Mouse (Mus musculus) gastrocnemius, postnatal 10 days (tissue): Measurements from ENCODE around the gene Sgms1. TPM values are rescaled to one million over a fixed set of nuclear protein-coding genes. Genes with fewer than 3 reads are reported as not detected.
A peak's percentile ranks its signal among the peaks of the same experiment; 100 is the strongest.

Experiments used
- DNase-seq: peaks from one replicate; pipeline ENCODE4 v3.0.0; 2021; ENCODE audit warnings: mixed read lengths
- total RNA-seq, 2 experiments: library from RNA; stranded (reverse); gene quantifications; 2 replicates each; pipeline ENCODE4 v1.2.3; 2021

Gene Sgms1
- total RNA-seq, 2 experiments from 2014 or later, result 51.0 to 52.7 TPM

GRCm38 (mm10) chr19:32211293-32211585 lies 178.3 kb downstream of the Sgms1 start:
- no peak for DNase-seq

- DNase-seq, result peak; percentile 75
Measured at GRCm38 (mm10) chr19:32210450-32211292, 178.8 kb downstream of the Sgms1 start.

- DNase-seq, result no peak
Measured at GRCm38 (mm10) chr19:32210099-32210449, 179.4 kb downstream of the Sgms1 start.

DNA sequence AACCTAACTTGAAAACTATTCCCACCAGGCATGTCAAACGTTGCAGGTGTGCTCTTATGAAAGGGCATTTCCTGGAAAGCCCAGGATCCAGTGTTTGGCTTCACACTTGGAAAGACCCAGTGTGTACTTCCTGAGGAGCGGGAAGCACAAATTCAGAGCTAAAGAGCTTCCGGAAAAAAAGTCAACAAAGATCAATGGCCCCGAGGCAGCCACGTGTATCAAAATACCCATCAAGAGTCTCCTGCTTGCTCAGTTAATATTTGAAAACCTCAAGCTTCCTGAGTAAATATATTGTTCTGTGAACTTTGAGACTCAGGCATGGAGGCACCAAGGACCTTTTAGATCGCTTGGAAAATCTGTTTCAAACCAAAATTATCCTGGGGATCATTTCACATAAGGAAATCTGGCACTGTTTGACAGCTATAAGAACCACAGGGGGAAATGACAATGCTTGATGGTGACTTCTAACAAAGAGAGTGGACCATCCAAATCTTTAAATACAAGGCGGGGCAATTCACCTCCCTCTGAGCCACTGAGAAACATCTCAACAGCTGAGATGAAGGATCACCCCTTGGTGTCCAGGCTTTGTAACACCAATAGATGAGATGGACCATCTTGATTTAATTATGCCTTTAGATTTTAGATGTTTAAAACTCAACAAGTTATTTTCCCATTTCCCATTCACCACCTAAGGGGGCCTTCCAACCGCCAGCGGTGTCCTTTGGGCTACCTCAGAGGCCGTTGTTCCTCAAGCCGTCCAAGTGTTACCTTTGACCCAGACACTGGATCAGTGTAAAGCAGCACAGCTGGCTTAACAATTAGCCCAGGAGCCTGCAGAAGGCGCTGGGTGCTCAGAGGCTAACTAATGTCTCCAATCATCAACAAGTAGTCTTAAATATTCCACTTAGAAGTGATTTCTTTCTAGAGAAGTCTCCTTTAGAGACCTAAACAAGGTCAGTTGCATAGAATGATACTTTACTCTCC lies 187.1 kb downstream of the Sgms1 start:
- DNase-seq, result no peak

DNA sequence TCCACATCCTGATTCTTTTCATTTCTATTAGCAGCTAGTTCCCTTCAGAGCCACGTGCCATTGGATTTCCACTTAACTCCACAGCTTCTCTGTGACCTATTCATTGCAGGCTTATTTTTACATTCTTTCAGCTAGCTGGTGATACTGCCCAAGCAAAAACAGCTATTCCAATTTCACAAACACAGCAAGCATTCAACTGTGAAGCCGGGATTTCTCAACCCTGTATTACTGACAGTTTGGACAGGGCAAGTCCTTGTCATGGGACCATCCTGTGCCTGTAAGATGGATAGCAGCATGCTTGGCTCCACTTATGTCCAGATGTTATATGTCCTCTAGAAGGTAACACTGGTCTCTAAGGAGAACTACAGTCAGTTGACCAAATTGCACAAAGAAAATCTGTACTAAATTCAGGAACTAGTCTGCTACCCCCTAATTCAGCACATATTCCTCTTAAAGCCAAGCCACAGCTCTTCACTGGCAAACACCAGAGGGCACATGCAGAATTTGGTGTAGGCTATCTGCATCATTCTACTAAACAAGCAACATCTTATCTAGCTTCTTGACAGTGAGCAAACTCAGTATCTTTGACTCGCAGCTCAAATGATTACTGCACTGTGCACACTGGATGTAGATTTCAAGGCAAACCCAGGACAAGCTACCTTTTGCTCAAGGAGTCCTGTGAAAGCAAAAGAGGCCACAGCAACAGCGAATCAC lies 189.5 kb downstream of the Sgms1 start:
- DNase-seq, result no peak

GRCm38 (mm10) chr19:32199133-32199532 lies 190.4 kb downstream of the Sgms1 start:
- no peak for DNase-seq

DNA sequence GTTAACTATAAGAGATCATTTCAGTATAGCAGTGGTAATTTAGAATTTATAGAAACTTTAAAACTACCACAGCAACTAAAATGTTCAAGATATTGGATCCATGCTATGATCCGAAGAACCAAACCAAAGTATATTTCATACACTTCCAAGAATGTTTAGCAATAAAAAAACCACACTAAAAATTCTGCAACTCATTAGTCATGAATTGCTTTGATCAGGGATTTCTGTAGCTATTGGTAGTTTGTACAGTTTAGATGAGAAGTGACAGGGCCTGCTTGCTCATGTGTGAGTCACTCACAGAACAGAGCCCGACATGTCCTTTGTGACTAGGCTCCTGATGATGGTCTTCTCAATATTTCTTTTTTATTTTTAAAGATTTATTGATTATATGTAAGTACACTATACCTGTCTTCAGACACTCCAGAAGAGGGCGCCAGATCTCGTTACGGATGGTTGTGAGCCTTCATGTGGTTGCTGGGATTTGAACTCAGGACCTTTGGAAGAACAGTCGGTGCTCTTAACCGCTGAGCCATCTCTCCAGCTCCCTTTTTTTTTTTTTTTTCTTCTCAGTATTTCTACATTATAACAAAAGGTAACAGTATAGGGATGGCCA lies 190.9 kb downstream of the Sgms1 start:
- no peak for DNase-seq

DNA sequence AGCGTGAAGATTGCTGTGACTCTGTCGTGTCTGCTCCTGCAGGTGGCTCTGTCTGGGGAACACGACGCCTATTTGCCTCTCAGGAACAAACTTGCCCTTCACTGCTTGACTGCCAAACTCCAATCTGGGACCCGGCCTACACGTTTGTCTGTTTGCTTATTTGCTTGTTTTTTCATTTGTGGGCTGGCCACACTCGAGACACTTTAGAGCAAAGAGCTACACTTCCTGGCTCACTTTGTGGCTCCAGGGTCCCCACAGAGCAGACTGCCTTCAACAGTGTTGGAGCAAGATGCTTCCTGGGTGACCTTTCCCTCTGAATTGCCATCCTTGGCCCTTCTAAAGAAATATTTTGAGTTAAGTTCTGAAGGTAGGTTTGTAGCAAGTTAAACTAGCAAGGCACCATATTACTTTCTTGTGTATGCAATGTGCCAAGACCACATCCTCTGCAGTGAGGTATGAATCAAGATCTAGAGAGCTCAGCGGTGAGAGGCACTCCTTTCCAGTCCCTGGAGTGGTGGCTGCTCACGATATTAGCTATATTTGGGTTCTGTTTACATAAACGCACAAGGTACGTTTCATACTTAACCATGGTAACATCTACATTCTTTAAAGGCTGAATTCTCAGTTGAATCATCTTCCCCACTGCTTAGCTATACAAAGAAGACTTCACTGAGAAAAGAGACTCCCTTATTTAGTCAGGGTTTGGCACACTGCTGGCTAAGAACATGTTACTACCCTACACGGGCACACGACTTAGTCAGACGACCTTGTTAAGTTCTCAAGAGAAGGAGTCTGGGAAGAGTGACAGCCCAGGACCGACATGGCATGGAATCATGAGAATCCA lies 192.3 kb downstream of the Sgms1 start:
- DNase-seq, result no peak

GRCm38 (mm10) chr19:32196222-32196621 lies 193.3 kb downstream of the Sgms1 start:
- DNase-seq, result no peak

GRCm38 (mm10) chr19:32194863-32195262 lies 194.7 kb downstream of the Sgms1 start:
- no peak for DNase-seq

- no peak for DNase-seq
Measured at GRCm38 (mm10) chr19:32194074-32194473, 195.4 kb downstream of the Sgms1 start.

DNA sequence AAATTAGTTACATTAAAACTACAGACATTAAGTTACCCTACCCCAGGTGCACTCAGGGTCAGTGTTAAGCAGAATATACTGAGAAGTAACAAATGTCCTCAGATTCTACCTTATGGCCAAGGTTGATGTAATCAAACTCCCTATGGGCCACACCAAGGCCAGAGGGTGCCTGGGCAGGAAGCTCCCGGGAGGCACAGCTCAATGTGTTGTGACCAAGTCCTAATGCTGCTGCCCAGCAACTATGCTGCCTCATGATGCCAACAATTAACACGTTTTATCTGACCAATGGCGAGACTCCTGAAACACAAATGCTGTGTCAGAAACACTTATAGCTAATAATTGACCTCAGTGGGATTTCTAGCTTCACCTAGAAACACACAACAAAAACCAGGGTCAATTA lies 197.9 kb downstream of the Sgms1 start:
- no peak for DNase-seq

- no peak for DNase-seq
Measured at GRCm38 (mm10) chr19:32189961-32190360, 199.6 kb downstream of the Sgms1 start.

DNA sequence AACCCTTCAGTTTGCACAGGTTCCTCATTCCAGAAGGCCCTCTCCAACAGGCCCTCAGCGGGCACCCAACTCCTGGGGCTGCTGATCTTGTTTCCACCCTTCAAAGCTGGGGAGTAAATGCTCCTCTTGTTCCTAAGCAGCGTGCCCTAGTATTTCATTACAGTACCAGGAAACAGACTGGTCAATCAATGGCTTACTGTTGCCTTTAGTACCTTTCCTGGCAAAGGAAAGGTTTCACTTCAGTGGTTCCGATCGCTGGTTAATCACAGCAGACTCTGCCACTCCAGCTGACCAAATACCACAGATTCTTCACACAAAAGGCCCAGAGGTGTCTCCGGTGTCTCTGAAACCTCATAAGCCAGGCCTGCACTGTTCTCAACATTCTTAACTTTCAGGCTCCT lies 200.5 kb downstream of the Sgms1 start:
- no peak for DNase-seq

DNA sequence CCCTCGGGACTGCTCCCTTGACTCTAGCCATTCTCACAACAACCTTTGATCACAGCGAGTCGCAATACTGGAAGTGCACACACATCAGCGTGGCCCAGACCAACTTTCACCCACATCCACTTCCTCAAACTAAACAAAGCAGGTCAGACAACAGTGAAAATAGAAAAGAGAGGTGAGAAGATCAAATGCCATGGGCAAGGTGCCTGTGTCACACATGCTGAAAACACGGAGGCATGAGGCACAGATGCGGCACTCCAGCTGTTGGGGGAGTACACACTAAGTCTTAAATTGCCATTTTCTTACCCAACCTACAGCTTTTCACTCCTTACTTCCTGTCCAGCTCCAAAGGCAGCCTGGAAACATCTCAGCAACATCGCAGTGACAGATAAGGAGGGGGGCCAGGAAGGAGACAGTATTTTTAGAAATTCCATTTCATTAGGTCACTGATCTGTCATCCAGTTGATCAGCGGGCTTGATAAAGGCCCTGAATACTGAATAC lies 202.9 kb downstream of the Sgms1 start:
- DNase-seq, result no peak

DNA sequence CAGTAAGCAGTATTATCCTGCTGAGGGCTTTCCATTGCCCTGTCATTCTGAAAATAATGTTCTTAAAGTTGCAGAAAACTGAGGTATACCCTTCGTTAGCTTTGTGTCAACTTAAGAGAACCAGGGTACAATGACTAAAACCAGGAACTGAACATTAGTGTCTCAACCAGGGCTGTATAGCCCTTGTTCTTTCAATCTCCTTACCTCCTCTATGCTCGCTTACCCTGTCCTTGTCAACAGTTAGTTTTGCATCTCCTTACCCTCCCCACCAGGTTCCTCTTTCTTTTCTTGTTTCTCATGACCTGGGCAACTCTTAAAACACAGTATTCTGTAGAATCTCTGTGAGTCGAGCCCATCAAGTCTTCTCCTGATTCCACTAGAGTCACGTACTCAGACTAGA lies 206.5 kb downstream of the Sgms1 start:
- DNase-seq, result no peak

DNA sequence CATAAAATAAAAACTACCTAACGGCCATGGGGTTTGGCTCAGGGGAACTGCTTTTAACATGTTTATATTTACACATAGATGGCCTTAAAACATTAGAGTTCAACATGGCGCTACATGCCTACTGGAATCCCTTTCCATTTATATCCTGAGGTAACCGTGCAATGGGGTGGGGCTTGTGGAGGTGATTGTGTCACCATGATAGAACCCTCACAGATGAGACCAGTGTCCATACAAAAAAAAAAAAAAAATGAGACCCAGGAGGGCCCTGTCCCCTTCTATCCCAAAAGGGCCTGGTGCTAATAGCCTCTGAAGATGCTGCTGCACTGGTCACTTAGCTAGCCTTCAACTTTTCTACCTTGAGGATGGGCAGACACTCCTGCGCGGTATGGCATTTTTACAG lies 207.0 kb downstream of the Sgms1 start:
- DNase-seq, result no peak

GRCm38 (mm10) chr19:32181721-32182394 lies 207.7 kb downstream of the Sgms1 start:
- DNase-seq, result no peak

GRCm38 (mm10) chr19:32180756-32181674 lies 208.5 kb downstream of the Sgms1 start:
- DNase-seq, result no peak
